Mouse (Mus musculus) MEL (cell line): Measurements from ENCODE around the gene Aldh3b3. TPM values are rescaled to one million over a fixed set of nuclear protein-coding genes. Genes with fewer than 3 reads are reported as not detected.

Source experiments
- DNase-seq: peaks from one replicate; pipeline ENCODE4 v3.0.0; 2011; ENCODE audit warnings: low read depth, low spot score
- H3K27ac ChIP-seq: 2 replicates; pipeline ENCODE4 v1.5.1; 2012; ENCODE audit warnings: low read depth, mild to moderate bottlenecking, control low read depth, low read length, moderate library complexity; ENCODE audit not compliant: control insufficient read depth
- H3K27me3 ChIP-seq, 2 experiments: fragments of 150-350 bp in 1 of 2; sonication (generic) in 1 of 2; 2 replicates each; pipeline ENCODE4 v1.6.1; 2012; ENCODE audit warnings: low read length in 2 of 2, mild to moderate bottlenecking in 2 of 2, improper control_type of control experiment in 1 of 2, moderate library complexity in 1 of 2; ENCODE audit not compliant: insufficient read depth in 2 of 2, control insufficient read depth in 1 of 2
- H3K36me3 ChIP-seq, 2 experiments: 2 replicates each; pipeline ENCODE4 v1.6.1; 2012 to 2014; ENCODE audit warnings: low read length in 2 of 2, improper control_type of control experiment in 1 of 2, inconsistent platforms in 1 of 2, mild to moderate bottlenecking in 1 of 2; ENCODE audit not compliant: insufficient read depth in 2 of 2, control insufficient read depth in 1 of 2
- H3K4me1 ChIP-seq, 2 experiments: fragments of 150-350 bp in 1 of 2; sonication (generic) in 1 of 2; 2 replicates each; pipeline ENCODE4 v1.6.1; 2012; ENCODE audit warnings: low read length in 2 of 2, improper control_type of control experiment in 1 of 2, mild to moderate bottlenecking in 1 of 2; ENCODE audit not compliant: insufficient read depth in 2 of 2, control insufficient read depth in 1 of 2
- H3K4me3 ChIP-seq, 2 experiments: fragments of 150-350 bp in 1 of 2; sonication (generic) in 1 of 2; 2 replicates each; pipeline ENCODE4 v1.5.1; 2012; ENCODE audit warnings: low read depth in 2 of 2, low read length in 2 of 2, mild to moderate bottlenecking in 2 of 2, moderate library complexity in 2 of 2, control low read depth in 1 of 2, improper control_type of control experiment in 1 of 2; ENCODE audit not compliant: control insufficient read depth in 1 of 2, insufficient read depth in 1 of 2
- H3K79me2 ChIP-seq: 2 replicates; pipeline ENCODE4 v1.6.1; 2012; ENCODE audit warnings: mild to moderate bottlenecking, low read length, moderate library complexity; ENCODE audit not compliant: control insufficient read depth, poor library complexity, insufficient read depth
- H3K9ac ChIP-seq: 2 replicates; pipeline ENCODE4 v1.6.1; 2012; ENCODE audit warnings: low read depth, mild to moderate bottlenecking, control low read depth, low read length, moderate library complexity; ENCODE audit not compliant: control insufficient read depth, poor library complexity, severe bottlenecking
- H3K9me3 ChIP-seq: fragments of 150-350 bp; sonication (generic); replicated peaks from 2 replicates; pipeline ENCODE4 v1.6.1; 2012; ENCODE audit warnings: mild to moderate bottlenecking, low read length, improper control_type of control experiment, moderate library complexity; ENCODE audit not compliant: insufficient read depth
- CHD1 ChIP-seq: IDR thresholded peaks from 2 replicates; pipeline ENCODE4 v1.6.1; 2012; ENCODE audit warnings: low read depth, mild to moderate bottlenecking, inconsistent platforms, low read length, improper control_type of control experiment
- CHD2 ChIP-seq: IDR thresholded peaks from 2 replicates; pipeline ENCODE4 v1.6.1; 2011; ENCODE audit warnings: low read length, improper control_type of control experiment
- CTCF ChIP-seq, 3 experiments: IDR thresholded peaks in 2 of 3; conservative IDR thresholded peaks in 1 of 3; 2 replicates each; pipeline ENCODE4 v1.5.1; 2011 to 2012; ENCODE audit warnings: low read length in 3 of 3, low read depth in 2 of 3, mild to moderate bottlenecking in 2 of 3, improper control_type of control experiment in 1 of 3, inconsistent platforms in 1 of 3, mixed read lengths in 1 of 3, moderate library complexity in 1 of 3; ENCODE audit not compliant: control insufficient read depth in 1 of 3, insufficient read depth in 1 of 3, poor library complexity in 1 of 3, severe bottlenecking in 1 of 3
- E2F4 ChIP-seq: IDR thresholded peaks from 2 replicates; pipeline ENCODE4 v1.6.1; 2011; ENCODE audit warnings: low read depth, low read length, improper control_type of control experiment, borderline replicate concordance
- ELF1 ChIP-seq: IDR thresholded peaks from 2 replicates; pipeline ENCODE4 v1.6.1; 2014; ENCODE audit warnings: low read depth, mild to moderate bottlenecking, inconsistent platforms, low read length, improper control_type of control experiment, moderate library complexity
- EP300 ChIP-seq, 2 experiments: IDR thresholded peaks; 2 replicates each; pipeline ENCODE4 v1.6.1; 2011; ENCODE audit warnings: improper control_type of control experiment in 2 of 2, low read length in 2 of 2, low read depth in 1 of 2, mild to moderate bottlenecking in 1 of 2
- ETS1 ChIP-seq: IDR thresholded peaks from 2 replicates; pipeline ENCODE4 v1.6.1; 2012; ENCODE audit warnings: low read depth, mild to moderate bottlenecking, inconsistent platforms, low read length, improper control_type of control experiment, moderate library complexity
- GATA1 ChIP-seq: IDR thresholded peaks from 2 replicates; pipeline ENCODE4 v1.6.1; 2011; ENCODE audit warnings: low read depth, low read length, improper control_type of control experiment
- HCFC1 ChIP-seq: IDR thresholded peaks from 2 replicates; pipeline ENCODE4 v1.6.1; 2012; ENCODE audit warnings: low read depth, mild to moderate bottlenecking, inconsistent platforms, low read length, improper control_type of control experiment, moderate library complexity
- JUND ChIP-seq: IDR thresholded peaks from 2 replicates; pipeline ENCODE4 v1.6.1; 2011; ENCODE audit warnings: low read depth, mild to moderate bottlenecking, improper control_type of control experiment, low read length
- KAT2A ChIP-seq: conservative IDR thresholded peaks from 2 replicates; pipeline ENCODE4 v1.6.1; 2012; ENCODE audit warnings: low read depth, low read length, improper control_type of control experiment, inconsistent platforms
- MAX ChIP-seq: IDR thresholded peaks from 2 replicates; pipeline ENCODE4 v1.6.1; 2011; ENCODE audit warnings: low read length, improper control_type of control experiment
- MAZ ChIP-seq: IDR thresholded peaks from 2 replicates; pipeline ENCODE4 v1.6.1; 2012; ENCODE audit warnings: low read depth, mild to moderate bottlenecking, inconsistent platforms, low read length, improper control_type of control experiment
- MEF2A ChIP-seq: IDR thresholded peaks from 2 replicates; pipeline ENCODE4 v1.6.1; 2014; ENCODE audit warnings: low read depth, mild to moderate bottlenecking, inconsistent platforms, low read length, improper control_type of control experiment; ENCODE audit not compliant: poor library complexity, insufficient replicate concordance, severe bottlenecking; ENCODE audit errors: extremely low read depth
- MXI1 ChIP-seq: IDR thresholded peaks from 2 replicates; pipeline ENCODE4 v1.6.1; 2011; ENCODE audit warnings: mild to moderate bottlenecking, low read depth, low read length, improper control_type of control experiment
- MYC ChIP-seq: IDR thresholded peaks from 2 replicates; pipeline ENCODE4 v1.6.1; 2011; ENCODE audit warnings: low read depth, mild to moderate bottlenecking, low read length, improper control_type of control experiment, moderate library complexity
- NELFE ChIP-seq: IDR thresholded peaks from 2 replicates; pipeline ENCODE4 v1.6.1; 2011; ENCODE audit warnings: low read depth, low read length, improper control_type of control experiment
- NRF1 ChIP-seq: IDR thresholded peaks from 2 replicates; pipeline ENCODE4 v1.6.1; 2014; ENCODE audit warnings: low read depth, mild to moderate bottlenecking, inconsistent platforms, low read length, improper control_type of control experiment, moderate library complexity; ENCODE audit not compliant: poor library complexity, insufficient read depth, severe bottlenecking
- POLR2A ChIP-seq, 2 experiments: IDR thresholded peaks; 2 replicates each; pipeline ENCODE4 v1.6.1; 2011 to 2012; ENCODE audit warnings: low read length in 2 of 2, mild to moderate bottlenecking in 2 of 2, control low read depth in 1 of 2, improper control_type of control experiment in 1 of 2, low read depth in 1 of 2, moderate library complexity in 1 of 2; ENCODE audit not compliant: control insufficient read depth in 1 of 2, insufficient read depth in 1 of 2, poor library complexity in 1 of 2
- POLR2AphosphoS2 ChIP-seq: IDR thresholded peaks from 2 replicates; pipeline ENCODE4 v1.6.1; 2011; ENCODE audit warnings: low read length, improper control_type of control experiment
- POLR2AphosphoS5 ChIP-seq: IDR thresholded peaks from 2 replicates; pipeline ENCODE4 v1.6.1; 2012; ENCODE audit warnings: low read depth, borderline replicate concordance, mild to moderate bottlenecking, inconsistent platforms, low read length, moderate library complexity, mixed read lengths
- RAD21 ChIP-seq: IDR thresholded peaks from 2 replicates; pipeline ENCODE4 v1.6.1; 2011; ENCODE audit warnings: mild to moderate bottlenecking, low read depth, low read length, improper control_type of control experiment
- RCOR1 ChIP-seq: IDR thresholded peaks from 2 replicates; pipeline ENCODE4 v1.6.1; 2012; ENCODE audit warnings: low read depth, mild to moderate bottlenecking, inconsistent platforms, low read length, improper control_type of control experiment
- SIN3A ChIP-seq: IDR thresholded peaks from 2 replicates; pipeline ENCODE4 v1.6.1; 2012; ENCODE audit warnings: low read length, improper control_type of control experiment, inconsistent platforms
- TAL1 ChIP-seq: IDR thresholded peaks from 2 replicates; pipeline ENCODE4 v1.6.1; 2012; ENCODE audit warnings: mild to moderate bottlenecking, inconsistent platforms, low read length, moderate library complexity, mixed read lengths
- TBP ChIP-seq: IDR thresholded peaks from 2 replicates; pipeline ENCODE4 v1.8.0; 2011; ENCODE audit warnings: low read depth, low read length, improper control_type of control experiment
- TCF12 ChIP-seq: IDR thresholded peaks from 2 replicates; pipeline ENCODE4 v1.6.1; 2014; ENCODE audit warnings: low read depth, mild to moderate bottlenecking, inconsistent platforms, low read length, improper control_type of control experiment, moderate library complexity
- UBTF ChIP-seq: IDR thresholded peaks from 2 replicates; pipeline ENCODE4 v1.6.1; 2012; ENCODE audit warnings: low read depth, mild to moderate bottlenecking, inconsistent platforms, low read length, improper control_type of control experiment, moderate library complexity, borderline replicate concordance; ENCODE audit not compliant: insufficient read depth
- USF1 ChIP-seq: IDR thresholded peaks from 2 replicates; pipeline ENCODE4 v1.6.1; 2014; ENCODE audit warnings: low read depth, mild to moderate bottlenecking, inconsistent platforms, low read length, improper control_type of control experiment, moderate library complexity
- USF2 ChIP-seq, 2 experiments: IDR thresholded peaks; 2 replicates each; pipeline ENCODE4 v1.6.1; 2011 to 2012; ENCODE audit warnings: improper control_type of control experiment in 2 of 2, low read length in 2 of 2, borderline replicate concordance in 1 of 2, inconsistent platforms in 1 of 2, low read depth in 1 of 2, mild to moderate bottlenecking in 1 of 2; ENCODE audit not compliant: insufficient read depth in 1 of 2
- ZC3H11A ChIP-seq: IDR thresholded peaks from 2 replicates; pipeline ENCODE4 v1.6.1; 2012; ENCODE audit warnings: low read depth, mild to moderate bottlenecking, inconsistent platforms, low read length, improper control_type of control experiment
- ZMIZ1 ChIP-seq: IDR thresholded peaks from 2 replicates; pipeline ENCODE4 v1.6.1; 2012; ENCODE audit warnings: low read depth, mild to moderate bottlenecking, inconsistent platforms, low read length, improper control_type of control experiment, moderate library complexity
- ZNF384 ChIP-seq: IDR thresholded peaks from 2 replicates; pipeline ENCODE4 v1.6.1; 2012; ENCODE audit warnings: low read depth, mild to moderate bottlenecking, inconsistent platforms, low read length, improper control_type of control experiment
- polyA plus RNA-seq, 2 experiments: library from polyadenylated mRNA; stranded (reverse) in 1 of 2; unstranded in 1 of 2; fragments of >175 nt in 1 of 2; fragments of >200 nt in 1 of 2; gene quantifications; 2 replicates each; pipeline versions ENCODE4 v1.2.1 to v1.2.4; 2012; ENCODE audit warnings: low replicate concordance in 2 of 2, low read depth in 1 of 2; ENCODE audit not compliant: insufficient read length in 2 of 2, insufficient read depth in 1 of 2, missing spikeins in 1 of 2
- total RNA-seq: library from RNA; depleted of rRNA; stranded (reverse); fragments of 300-350 nt; gene quantifications from 2 replicates; pipeline ENCODE4 v1.2.3, GENCODE M21; 2012

Aldh3b3 gene
- total and polyA plus RNA-seq, 3 experiments: not detected

DNA sequence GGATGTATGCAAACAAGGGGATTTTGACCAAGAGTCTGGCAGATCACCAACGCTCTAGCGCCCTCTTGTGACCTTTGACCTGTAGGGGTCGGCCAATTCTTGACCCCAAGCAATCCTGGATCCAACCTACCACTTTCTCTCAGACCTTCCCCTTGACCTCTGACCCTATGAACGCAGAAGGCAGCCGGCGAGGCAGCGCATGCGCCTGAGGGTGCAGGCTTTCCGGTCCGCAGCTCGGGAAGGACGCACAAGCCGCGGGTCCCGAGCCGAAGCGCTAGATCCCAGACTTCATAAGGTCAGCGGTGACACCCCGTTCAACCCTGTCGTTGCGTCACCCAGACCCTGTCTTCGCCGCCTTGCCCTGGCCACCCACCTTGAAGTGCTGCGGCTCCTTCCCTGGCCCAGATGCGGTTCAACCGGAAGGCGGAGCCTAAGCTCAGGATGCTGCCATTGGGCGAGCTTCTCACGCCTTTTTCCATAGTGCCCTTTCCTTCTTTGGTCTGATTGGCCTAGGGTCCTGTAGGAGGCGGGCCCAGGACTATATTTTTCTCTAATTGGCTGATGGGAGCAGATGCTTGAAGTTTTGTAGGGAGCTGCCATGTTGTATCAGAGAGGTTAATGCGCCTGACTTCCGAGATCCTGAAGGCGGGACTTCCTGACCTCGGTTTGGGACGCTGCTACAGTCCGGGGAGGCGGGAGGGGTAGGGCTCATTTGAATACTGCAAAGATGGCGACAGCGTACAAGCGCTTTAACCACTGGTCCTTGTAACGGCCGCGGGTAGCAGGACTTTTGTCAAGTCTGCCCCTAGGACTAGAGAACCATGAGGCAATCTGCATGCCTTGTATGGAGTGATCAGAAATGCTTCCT lies 45.9 kb upstream of the Aldh3b3 start, which contains the start of gene Ndufs8:
TSS of gene Ndufs8 (minus strand) at position 438 of the 868 bp plus-strand sequence.
- no peaks in the 10 kb centered on the region for H3K9me3 ChIP-seq
- peaks cover 0 to 19% of the 10 kb centered on the region in 2 experiments; a peak in 3 of 4 replicates for H3K4me1 ChIP-seq
- H3K27me3 ChIP-seq: no peaks in the 10 kb centered on the region
- H3K9ac ChIP-seq: peak within 1 kb of the TSS; percentile 90
- TF ChIP-seq E2F4 (0 out of 2 replicates have a peak, but pooled peaks have one; percentile 39), MYC (peak; percentile 51; the same call in 1 of the 2 replicates), UBTF (no peak), SIN3A (peak; percentile 94), KAT2A (peak; percentile 89), POLR2AphosphoS5 (no peak; the same call in 1 of the 2 replicates), POLR2AphosphoS2 (peak; percentile 94), POLR2A (IDR thresholded peaks at IDR 0.05; ENCODE audit: control insufficient read depth in 1 of 2, insufficient read depth in 1 of 2, low read depth in 1 of 2, low read length in 2 of 2, poor library complexity in 1 of 2) (peak; percentile 70 to 94), NELFE (peak; percentile 88), RCOR1 (no peak), ZC3H11A (no peak), MAZ (peak; percentile 93), USF1 (peak; percentile 63), RAD21 (no peak; the same call in 1 of the 2 replicates), CTCF (IDR thresholded peaks at IDR 0.05 in 2 of 3, conservative IDR thresholded peaks at IDR 0.05 in 1 of 3; ENCODE audit: control insufficient read depth in 1 of 3, insufficient read depth in 1 of 3, low read depth in 2 of 3, low read length in 3 of 3, poor library complexity in 1 of 3, severe bottlenecking in 1 of 3) (peak in 1 of 3 experiments; percentile 12; a peak in 1 of 6 replicates), JUND (peak; percentile 25; the same call in 1 of the 2 replicates), TCF12 (peak; percentile 40), CHD2 (peak; percentile 90), MEF2A (no peak), HCFC1 (peak; percentile 93), TAL1 (no peak), MXI1 (peak; percentile 92), ZMIZ1 (peak; percentile 86), CHD1 (0 out of 2 replicates have a peak, but pooled peaks have one; percentile 73), ETS1 (peak; percentile 17; the same call in 1 of the 2 replicates), EP300 (IDR thresholded peaks at IDR 0.05; ENCODE audit: low read depth in 1 of 2, low read length in 2 of 2) (no peak), USF2 (IDR thresholded peaks at IDR 0.05; ENCODE audit: borderline replicate concordance in 1 of 2, insufficient read depth in 1 of 2, low read depth in 1 of 2, low read length in 2 of 2) (no peak), MAX (peak; percentile 52; the same call in 1 of the 2 replicates), ZNF384 (no peak), ELF1 (peak; percentile 90), TBP (peak; percentile 91), NRF1 (peak; percentile 90), GATA1 (peak; percentile 36; the same call in 1 of the 2 replicates)
- DNase-seq: peak; percentile 99
- H3K79me2 ChIP-seq: peaks cover 14% of the 10 kb centered on the region
- peak within 1 kb of the TSS; percentile 86 to 88 for H3K4me3 ChIP-seq
- peaks cover 0 to 10% of the 10 kb centered on the region in 2 experiments; a peak in 2 of 4 replicates for H3K36me3 ChIP-seq
- H3K27ac ChIP-seq: peak within 1 kb of the TSS; percentile 83
